Mouse (Mus musculus) MEL-GATA-1-ER (cell line): ENCODE measurements around the gene Coro6.

Experiments
- DNase-seq: peaks from one replicate; pipeline ENCODE4 v3.0.0-alpha.2; 2012; ENCODE audit warnings: low read depth; ENCODE audit errors: extremely low read depth

Coro6 gene

GRCm38 (mm10) chr11:77493512-77494343 is 31.5 kb downstream of the Coro6 start, which contains the start of gene Git1:
Git1 (plus strand) TSS chr11:77493562.
- peak; percentile 41 for DNase-seq

GRCm38 (mm10) chr11:77494344-77494676 is 32.1 kb downstream of the Coro6 start:
- DNase-seq, result no peak

- no peak for DNase-seq
These were observed 32.6 kb downstream of the Coro6 start for GRCm38 (mm10) chr11:77494782-77495181.

- DNase-seq, result no peak
These were observed 33.3 kb downstream of the Coro6 start for GRCm38 (mm10) chr11:77495507-77495906.

GRCm38 (mm10) chr11:77497341-77497756 is 35.1 kb downstream of the Coro6 start:
- no peak for DNase-seq

GRCm38 (mm10) chr11:77497851-77498250 is 35.6 kb downstream of the Coro6 start:
- no peak for DNase-seq

GRCm38 (mm10) chr11:77498261-77499139 is 36.3 kb downstream of the Coro6 start:
- no peak for DNase-seq

GRCm38 (mm10) chr11:77499354-77499753 is 37.1 kb downstream of the Coro6 start:
- DNase-seq, result no peak

GRCm38 (mm10) chr11:77500361-77501325 is 38.4 kb downstream of the Coro6 start:
- no peak for DNase-seq

- DNase-seq, result no peak
These were observed 39.2 kb downstream of the Coro6 start for GRCm38 (mm10) chr11:77501392-77501791.

- DNase-seq, result no peak
These were observed 39.8 kb downstream of the Coro6 start for GRCm38 (mm10) chr11:77501971-77502370.

- DNase-seq, result no peak
These were observed 40.3 kb downstream of the Coro6 start for GRCm38 (mm10) chr11:77502481-77502880.

GRCm38 (mm10) chr11:77503511-77503910 is 41.3 kb downstream of the Coro6 start:
- no peak for DNase-seq

- no peak for DNase-seq
These were observed 42.2 kb downstream of the Coro6 start for GRCm38 (mm10) chr11:77504377-77504776.

- DNase-seq, result no peak
These were observed 43.2 kb downstream of the Coro6 start for GRCm38 (mm10) chr11:77505291-77505980.

- DNase-seq, result no peak
These were observed 44.1 kb downstream of the Coro6 start for GRCm38 (mm10) chr11:77506273-77506672.

GRCm38 (mm10) chr11:77506941-77507340 is 44.7 kb downstream of the Coro6 start:
- DNase-seq, result no peak

- no peak for DNase-seq
These were observed 45.2 kb downstream of the Coro6 start for GRCm38 (mm10) chr11:77507426-77507825.

GRCm38 (mm10) chr11:77508068-77509021 is 46.1 kb downstream of the Coro6 start:
- no peak for DNase-seq
